Mouse (Mus musculus): ENCODE measurements around the gene Srsf5. TPM values are rescaled to one million over a fixed set of nuclear protein-coding genes. Genes with fewer than 3 reads are reported as not detected.
A peak's percentile ranks its signal among the peaks of the same experiment; 100 is the strongest.
"Not testable (repeated sequence)": the region's sequence is repeated elsewhere in the genome, so short reads cannot be mapped to it uniquely, and the experiment has no call there.

The Srsf5 gene
- polyA plus RNA-seq, 1 experiment from 2014 or later, result 248 TPM

GRCm38 (mm10) chr12:80943395-80943794 is 1.9 kb upstream of the Srsf5 start:
- DNase-seq (ENCODE audit: low spot score) (no peak), ATAC-seq (ENCODE audit: low FRiP score) (no peak)
- H3K36me3 ChIP-seq (replicated peaks; ENCODE audit: control insufficient read depth, insufficient read depth), result peaks cover 17% of the 10 kb centered on the region
- H3K9ac ChIP-seq, result no peak overlapping the region
- 89% methylated on average over 3 of the region's 3 CpGs for WGBS
- H3K4me2 ChIP-seq (replicated peaks), result no peak overlapping the region
- H3K9me3 ChIP-seq (ENCODE audit: control insufficient read depth, low read length), result no peaks in the 10 kb centered on the region
- no peak overlapping the region for H3K27ac ChIP-seq
- no peaks in the 10 kb centered on the region for H3K27me3 ChIP-seq (ENCODE audit: control insufficient read depth, insufficient read depth, low read length)
- H3K4me3 ChIP-seq (replicated peaks; ENCODE audit: low read length), result no peak overlapping the region
- H3K4me1 ChIP-seq (replicated peaks; ENCODE audit: control insufficient read depth, insufficient read depth, low read length), result peaks cover 10% of the 10 kb centered on the region; the same call in 1 of the 2 replicates

- no peak for DNase-seq (ENCODE audit: low spot score)
- no peak overlapping the region for H3K4me3 ChIP-seq (replicated peaks; ENCODE audit: low read length)
- peak overlapping the region; percentile 46; the same call in 1 of the 2 replicates for H3K4me2 ChIP-seq (replicated peaks)
- H3K36me3 ChIP-seq (replicated peaks; ENCODE audit: control insufficient read depth, insufficient read depth), result peaks cover 24% of the 10 kb centered on the region
- H3K9me3 ChIP-seq (ENCODE audit: control insufficient read depth, low read length), result no peaks in the 10 kb centered on the region
- no peak overlapping the region for H3K27ac ChIP-seq
- H3K4me1 ChIP-seq (replicated peaks; ENCODE audit: control insufficient read depth, insufficient read depth, low read length), result peaks cover 10% of the 10 kb centered on the region; the same call in 1 of the 2 replicates
- 98% methylated on average over 4 of the region's 4 CpGs for WGBS
- no peaks in the 10 kb centered on the region for H3K27me3 ChIP-seq (ENCODE audit: control insufficient read depth, insufficient read depth, low read length)
- no peak for ATAC-seq (ENCODE audit: low FRiP score)
- H3K9ac ChIP-seq, result no peak overlapping the region
Measured at GRCm38 (mm10) chr12:80944204-80944603, 1.1 kb upstream of the Srsf5 start.

GRCm38 (mm10) chr12:80944963-80945333 is 356 bp upstream of the Srsf5 start:
- not testable (repeated sequence) for H3K9me3 ChIP-seq (ENCODE audit: control insufficient read depth, low read length); H3K27me3 ChIP-seq (ENCODE audit: control insufficient read depth, insufficient read depth, low read length); DNase-seq (ENCODE audit: low spot score)
- peaks cover 10% of the 10 kb centered on the region; the same call in 1 of the 2 replicates for H3K4me1 ChIP-seq (replicated peaks; ENCODE audit: control insufficient read depth, insufficient read depth, low read length)
- peak; percentile 46; the same call in 1 of the 2 replicates for ATAC-seq (ENCODE audit: low FRiP score)
- peaks cover 31% of the 10 kb centered on the region for H3K36me3 ChIP-seq (replicated peaks; ENCODE audit: control insufficient read depth, insufficient read depth)
- H3K9ac ChIP-seq, result peak overlapping the region; percentile 80
- 1% methylated on average over 9 of the region's 9 CpGs for WGBS
- H3K4me3 ChIP-seq (replicated peaks; ENCODE audit: low read length), result peak overlapping the region; percentile 74
- H3K27ac ChIP-seq, result peak overlapping the region; percentile 92
- peak overlapping the region; percentile 46 for H3K4me2 ChIP-seq (replicated peaks)

GRCm38 (mm10) chr12:80945996-80946355 is 672 bp downstream of the Srsf5 start:
- WGBS, result under 1% methylated on average over 46 of the region's 47 CpGs
- Histone ChIP-seq H3K4me1 (replicated peaks; ENCODE audit: control insufficient read depth, insufficient read depth, low read length) (peaks cover 10% of the 10 kb centered on the region; the same call in 1 of the 2 replicates), H3K4me2 (replicated peaks) (peak overlapping the region; percentile 63), H3K9me3 (ENCODE audit: control insufficient read depth, low read length) (no peaks in the 10 kb centered on the region), H3K4me3 (replicated peaks; ENCODE audit: low read length) (peak overlapping the region; percentile 74), H3K27me3 (ENCODE audit: control insufficient read depth, insufficient read depth, low read length) (no peaks in the 10 kb centered on the region), H3K27ac (peak overlapping the region; percentile 92), H3K36me3 (replicated peaks; ENCODE audit: control insufficient read depth, insufficient read depth) (peaks cover 37% of the 10 kb centered on the region), H3K9ac (peak overlapping the region; percentile 80)
- ATAC-seq (ENCODE audit: low FRiP score) (peak; percentile 97), DNase-seq (ENCODE audit: low spot score) (peak; percentile 97)

- peaks cover 59% of the 10 kb centered on the region for H3K36me3 ChIP-seq (replicated peaks; ENCODE audit: control insufficient read depth, insufficient read depth)
- DNase-seq (ENCODE audit: low spot score) (no peak), ATAC-seq (ENCODE audit: low FRiP score) (no peak)
- H3K9me3 ChIP-seq (ENCODE audit: control insufficient read depth, low read length), result no peaks in the 10 kb centered on the region
- no peak overlapping the region for H3K27ac ChIP-seq
- 96% methylated on average over 18 of the region's 18 CpGs for WGBS
- no peaks in the 10 kb centered on the region for H3K27me3 ChIP-seq (ENCODE audit: control insufficient read depth, insufficient read depth, low read length)
- peaks cover 10% of the 10 kb centered on the region; the same call in 1 of the 2 replicates for H3K4me1 ChIP-seq (replicated peaks; ENCODE audit: control insufficient read depth, insufficient read depth, low read length)
- no peak overlapping the region for H3K4me3 ChIP-seq (replicated peaks; ENCODE audit: low read length)
- H3K4me2 ChIP-seq (replicated peaks), result no peak overlapping the region
- H3K9ac ChIP-seq, result no peak overlapping the region
Measured at GRCm38 (mm10) chr12:80948202-80948601, 2.9 kb downstream of the Srsf5 start.

GRCm38 (mm10) chr12:80949603-80950002 is 4.3 kb downstream of the Srsf5 start:
- H3K36me3 ChIP-seq (replicated peaks; ENCODE audit: control insufficient read depth, insufficient read depth), result peaks cover 73% of the 10 kb centered on the region
- not testable (repeated sequence) for H3K4me3 ChIP-seq (replicated peaks; ENCODE audit: low read length); H3K9ac ChIP-seq; H3K4me2 ChIP-seq (replicated peaks); ATAC-seq (ENCODE audit: low FRiP score); H3K9me3 ChIP-seq (ENCODE audit: control insufficient read depth, low read length); H3K27me3 ChIP-seq (ENCODE audit: control insufficient read depth, insufficient read depth, low read length); DNase-seq (ENCODE audit: low spot score); H3K27ac ChIP-seq
- peaks cover 10% of the 10 kb centered on the region; the same call in 1 of the 2 replicates for H3K4me1 ChIP-seq (replicated peaks; ENCODE audit: control insufficient read depth, insufficient read depth, low read length)
- 96% methylated on average over 14 of the region's 16 CpGs for WGBS

- Histone ChIP-seq H3K27ac (no peak overlapping the region), H3K36me3 (replicated peaks; ENCODE audit: control insufficient read depth, insufficient read depth) (peaks cover 92% of the 10 kb centered on the region), H3K9ac (no peak overlapping the region), H3K9me3 (ENCODE audit: control insufficient read depth, low read length) (no peaks in the 10 kb centered on the region), H3K4me1 (replicated peaks; ENCODE audit: control insufficient read depth, insufficient read depth, low read length) (peaks cover 6% of the 10 kb centered on the region; the same call in 1 of the 2 replicates), H3K27me3 (ENCODE audit: control insufficient read depth, insufficient read depth, low read length) (no peaks in the 10 kb centered on the region), H3K4me2 (replicated peaks) (no peak overlapping the region), H3K4me3 (replicated peaks; ENCODE audit: low read length) (no peak overlapping the region)
- ATAC-seq (ENCODE audit: low FRiP score), result no peak
- 98% methylated on average over 3 of the region's 3 CpGs for whole genome bisulfite sequencing
- no peak for DNase-seq (ENCODE audit: low spot score)
Measured at GRCm38 (mm10) chr12:80951640-80952219, 6.4 kb downstream of the Srsf5 start.

- H3K36me3 ChIP-seq (replicated peaks; ENCODE audit: control insufficient read depth, insufficient read depth), result peaks cover 92% of the 10 kb centered on the region
- H3K27me3 ChIP-seq (ENCODE audit: control insufficient read depth, insufficient read depth, low read length), result no peaks in the 10 kb centered on the region
- no peaks in the 10 kb centered on the region for H3K9me3 ChIP-seq (ENCODE audit: control insufficient read depth, low read length)
- DNase-seq (ENCODE audit: low spot score) (no peak), ATAC-seq (ENCODE audit: low FRiP score) (no peak)
- H3K9ac ChIP-seq, result no peak overlapping the region
- H3K4me3 ChIP-seq (replicated peaks; ENCODE audit: low read length), result no peak overlapping the region
- WGBS, result 93% methylated on average over 1 of the region's 1 CpGs
- no peak overlapping the region for H3K27ac ChIP-seq
- H3K4me1 ChIP-seq (replicated peaks; ENCODE audit: control insufficient read depth, insufficient read depth, low read length), result no peaks in the 10 kb centered on the region
- H3K4me2 ChIP-seq (replicated peaks), result no peak overlapping the region
Measured at GRCm38 (mm10) chr12:80952526-80952925, 7.2 kb downstream of the Srsf5 start.

- Histone ChIP-seq H3K4me1 (replicated peaks; ENCODE audit: control insufficient read depth, insufficient read depth, low read length) (no peaks in the 10 kb centered on the region), H3K36me3 (replicated peaks; ENCODE audit: control insufficient read depth, insufficient read depth) (peaks cover 78% of the 10 kb centered on the region)
- WGBS, result 94% methylated on average over 3 of the region's 3 CpGs
Measured at GRCm38 (mm10) chr12:80956039-80956438, 10.7 kb downstream of the Srsf5 start.

More at GRCm38 (mm10) chr12:80956039-80956438, 10.7 kb downstream of the Srsf5 start:
- Histone ChIP-seq H3K4me3 (replicated peaks; ENCODE audit: low read length) (no peak overlapping the region), H3K9ac (no peak overlapping the region), H3K27me3 (ENCODE audit: control insufficient read depth, insufficient read depth, low read length) (no peaks in the 10 kb centered on the region), H3K9me3 (ENCODE audit: control insufficient read depth, low read length) (no peaks in the 10 kb centered on the region), H3K4me2 (replicated peaks) (no peak overlapping the region), H3K27ac (no peak overlapping the region)
- no peak for DNase-seq (ENCODE audit: low spot score)
- no peak for ATAC-seq (ENCODE audit: low FRiP score)

All from hindbrain, embryonic 14.5 days (tissue).